Mouse (Mus musculus) liver, adult (tissue): Measurements from ENCODE around the gene Ccdc117.

ENCODE experiments used
- GATA4 ChIP-seq: IDR thresholded peaks from 2 replicates; pipeline ENCODE4 v1.6.1; 2014; ENCODE audit warnings: mild to moderate bottlenecking, low read length; ENCODE audit not compliant: insufficient replicate concordance

The Ccdc117 gene

GRCm38 (mm10) chr11:5541799-5542481, at the start of gene Ccdc117:
Gene Ccdc117, minus strand, starts transcription at chr11:5542187.
- peak; percentile 60; the same call in 1 of the 2 replicates for TF ChIP-seq GATA4

- no peak for TF ChIP-seq GATA4
These were observed 33.1 kb upstream of the Ccdc117 start for GRCm38 (mm10) chr11:5575046-5575445.

GRCm38 (mm10) chr11:5573821-5574220, 31.8 kb upstream of the Ccdc117 start:
- no peak for TF ChIP-seq GATA4

- no peak for TF ChIP-seq GATA4
These were observed 29.9 kb upstream of the Ccdc117 start for GRCm38 (mm10) chr11:5571856-5572255.

- no peak for TF ChIP-seq GATA4
These were observed 27.5 kb upstream of the Ccdc117 start, which contains the start of gene Ankrd36 for GRCm38 (mm10) chr11:5569474-5569873. Gene Ankrd36, plus strand, starts transcription at chr11:5569684.

- no peak for TF ChIP-seq GATA4
These were observed 26.1 kb upstream of the Ccdc117 start for GRCm38 (mm10) chr11:5568082-5568481.

- TF ChIP-seq GATA4, result no peak
These were observed 25.7 kb upstream of the Ccdc117 start for GRCm38 (mm10) chr11:5567654-5568053.

GRCm38 (mm10) chr11:5566506-5566905, 24.5 kb upstream of the Ccdc117 start:
- TF ChIP-seq GATA4, result no peak

- TF ChIP-seq GATA4, result no peak
These were observed 23.6 kb upstream of the Ccdc117 start for GRCm38 (mm10) chr11:5565596-5565995.

- TF ChIP-seq GATA4, result no peak
These were observed 21.9 kb upstream of the Ccdc117 start for GRCm38 (mm10) chr11:5563898-5564297.

- TF ChIP-seq GATA4, result no peak
These were observed 20.8 kb upstream of the Ccdc117 start for GRCm38 (mm10) chr11:5562625-5563268.

- no peak for TF ChIP-seq GATA4
These were observed 18.3 kb upstream of the Ccdc117 start for GRCm38 (mm10) chr11:5560273-5560672.

- no peak for TF ChIP-seq GATA4
These were observed 9.9 kb upstream of the Ccdc117 start for GRCm38 (mm10) chr11:5551931-5552330.

- no peak for TF ChIP-seq GATA4
These were observed 9.4 kb upstream of the Ccdc117 start for GRCm38 (mm10) chr11:5551430-5551829.

- TF ChIP-seq GATA4, result no peak
These were observed 4.7 kb upstream of the Ccdc117 start for GRCm38 (mm10) chr11:5546693-5547092.

GRCm38 (mm10) chr11:5545457-5545856, 3.5 kb upstream of the Ccdc117 start:
- TF ChIP-seq GATA4, result no peak

- TF ChIP-seq GATA4, result no peak
These were observed 1.3 kb upstream of the Ccdc117 start for GRCm38 (mm10) chr11:5543281-5543680.

GRCm38 (mm10) chr11:5542482-5543185, 647 bp upstream of the Ccdc117 start:
- no peak for TF ChIP-seq GATA4
